Mouse (Mus musculus) E14TG2a.4 (cell line): ENCODE results near the gene Kpna3.

Experiments
- H3K27me3 ChIP-seq: 2 replicates; pipeline ENCODE4 v1.6.1; 2014; ENCODE audit warnings: low read length, control low read depth; ENCODE audit not compliant: insufficient read depth
- H3K36me3 ChIP-seq: 2 replicates; pipeline ENCODE4 v1.6.1; 2014; ENCODE audit warnings: low read length, control low read depth; ENCODE audit not compliant: insufficient read depth
- H3K4me1 ChIP-seq: replicated peaks from 2 replicates; pipeline ENCODE4 v1.6.1; 2014; ENCODE audit warnings: low read depth, low read length, control low read depth
- H3K4me3 ChIP-seq: replicated peaks from 2 replicates; pipeline ENCODE4 v1.5.1; 2014; ENCODE audit warnings: mild to moderate bottlenecking, low read length
- H3K9me3 ChIP-seq: 2 replicates; pipeline ENCODE4 v1.6.1; 2014; ENCODE audit warnings: low read length, control low read depth
- CTCF ChIP-seq: conservative IDR thresholded peaks from 2 replicates; pipeline ENCODE4 v1.5.1; 2014; ENCODE audit warnings: low read length
- NANOG ChIP-seq: IDR thresholded peaks from 2 replicates; pipeline ENCODE4 v1.6.1; 2014; ENCODE audit warnings: borderline replicate concordance, low read length, mixed read lengths
- POU5F1 ChIP-seq: IDR thresholded peaks from 2 replicates; pipeline ENCODE4 v1.6.1; 2014; ENCODE audit warnings: low read length, borderline replicate concordance

Kpna3 gene

DNA sequence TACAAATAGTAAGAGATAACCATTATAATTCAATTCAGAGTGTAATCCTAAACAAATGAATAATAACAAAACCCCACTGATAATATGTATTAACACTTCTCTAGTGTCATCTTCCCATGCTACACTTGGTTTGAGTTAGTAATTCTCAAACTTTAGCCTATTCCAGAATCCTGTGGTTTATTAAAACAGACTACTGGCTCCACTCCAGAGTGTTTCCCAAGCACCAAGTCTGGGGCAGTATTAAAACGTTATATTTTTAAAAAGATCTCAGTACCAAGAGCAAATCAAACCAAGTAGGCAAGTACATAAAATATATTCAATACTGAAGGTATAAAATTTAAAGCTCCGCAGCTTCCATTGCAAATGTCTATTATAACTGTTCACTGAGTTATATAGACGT lies 26.0 kb downstream of the Kpna3 start:
- no peaks in the 10 kb centered on the region for H3K9me3 ChIP-seq
- no peak overlapping the region for H3K4me3 ChIP-seq
- no peaks in the 10 kb centered on the region for H3K36me3 ChIP-seq
- 0 out of 2 replicates have a peak, but pooled peaks cover 5% of the 10 kb centered on the region for H3K4me1 ChIP-seq
- no peaks in the 10 kb centered on the region for H3K27me3 ChIP-seq
- no peak for TF ChIP-seq POU5F1
- no peak for TF ChIP-seq CTCF
- TF ChIP-seq NANOG, result no peak

DNA sequence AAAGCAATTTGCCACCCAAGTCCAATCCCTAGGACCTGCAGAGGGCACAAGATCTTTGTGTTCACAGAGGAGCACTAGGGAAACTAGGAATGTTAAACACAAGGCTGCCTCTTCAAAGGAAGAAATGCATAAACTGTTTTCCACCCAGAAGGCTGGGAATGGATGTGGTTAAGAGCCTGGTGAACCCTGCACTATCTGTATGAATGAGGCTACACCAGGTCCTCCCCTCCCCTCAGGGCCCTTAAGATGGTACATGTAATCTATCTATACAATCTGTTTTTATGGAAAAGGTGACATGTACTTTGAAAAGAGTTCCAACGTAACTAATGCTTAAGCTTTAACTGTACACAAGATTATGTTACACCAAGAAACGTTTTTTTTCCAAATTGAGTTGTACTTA lies 29.7 kb downstream of the Kpna3 start:
- Histone ChIP-seq H3K4me1 (0 out of 2 replicates have a peak, but pooled peaks cover 2% of the 10 kb centered on the region), H3K36me3 (peaks cover 5% of the 10 kb centered on the region), H3K9me3 (no peaks in the 10 kb centered on the region), H3K27me3 (no peaks in the 10 kb centered on the region), H3K4me3 (no peak overlapping the region)
- TF ChIP-seq NANOG (no peak), POU5F1 (no peak), CTCF (no peak)

DNA sequence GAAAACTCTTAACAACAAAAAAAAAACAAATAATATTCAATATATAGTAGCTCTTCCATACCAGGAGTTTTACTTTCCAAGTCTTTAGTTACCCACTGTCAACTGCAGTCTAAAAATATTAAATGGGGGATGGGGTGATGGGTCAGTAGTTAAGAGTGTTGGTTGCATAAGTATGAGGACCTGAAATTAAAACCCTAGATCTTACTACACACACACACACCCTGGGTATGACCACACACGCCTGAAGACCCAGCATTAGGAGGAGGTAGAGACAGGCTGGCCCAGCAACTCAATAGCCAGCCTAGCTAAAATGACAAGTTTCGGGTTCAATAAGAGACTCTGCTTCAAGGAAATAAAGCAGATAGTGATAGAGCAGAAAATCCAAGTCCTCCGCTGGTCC lies 32.6 kb downstream of the Kpna3 start:
- TF ChIP-seq NANOG (no peak), CTCF (no peak), POU5F1 (no peak)
- no peak overlapping the region for H3K4me3 ChIP-seq
- no peaks in the 10 kb centered on the region for H3K27me3 ChIP-seq
- peaks cover 19% of the 10 kb centered on the region for H3K36me3 ChIP-seq
- H3K9me3 ChIP-seq, result no peaks in the 10 kb centered on the region
- peaks cover 2% of the 10 kb centered on the region; the same call in 1 of the 2 replicates for H3K4me1 ChIP-seq

DNA sequence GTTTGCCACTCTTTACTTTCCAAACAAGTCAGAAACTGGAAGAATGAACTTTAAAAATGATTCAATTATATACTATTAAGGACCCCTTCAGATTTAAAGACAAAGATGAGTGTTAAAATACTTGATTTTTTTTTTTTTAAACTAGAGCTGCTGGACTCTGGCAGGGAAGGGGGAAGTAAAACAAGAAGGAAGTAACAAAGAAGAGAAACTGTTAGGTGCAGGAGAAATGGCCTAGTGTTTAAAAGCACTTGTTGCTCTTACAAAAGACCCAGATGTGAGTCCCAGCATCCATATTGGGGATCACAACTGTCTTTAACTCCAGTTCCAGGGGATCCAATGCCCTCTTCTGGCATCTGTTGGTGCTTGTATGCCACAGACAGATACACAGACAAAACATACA lies 33.9 kb downstream of the Kpna3 start:
- Histone ChIP-seq H3K4me3 (no peak overlapping the region), H3K4me1 (no peaks in the 10 kb centered on the region; the same call in 1 of the 2 replicates), H3K9me3 (no peaks in the 10 kb centered on the region), H3K36me3 (peaks cover 26% of the 10 kb centered on the region), H3K27me3 (no peaks in the 10 kb centered on the region)
- no peak for TF ChIP-seq POU5F1
- no peak for TF ChIP-seq CTCF

DNA sequence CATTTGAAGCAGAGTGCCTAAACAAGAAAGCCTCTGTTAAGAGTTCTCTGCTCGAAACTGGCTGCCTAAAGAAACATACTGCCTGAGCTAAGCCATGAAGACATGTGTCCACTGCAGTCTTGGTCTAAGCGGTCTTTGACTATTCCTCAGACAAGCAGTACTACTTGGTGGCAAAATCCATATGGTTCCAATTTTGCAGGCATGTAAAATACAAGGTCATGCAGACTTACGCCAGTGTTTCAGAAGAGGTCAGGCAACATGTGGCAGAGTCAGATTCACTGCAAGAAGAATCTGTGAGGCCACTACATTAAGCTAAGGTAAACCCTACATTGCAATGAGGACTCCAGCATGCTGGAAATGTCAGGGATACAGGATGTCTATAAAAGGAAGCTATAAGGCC lies 34.7 kb downstream of the Kpna3 start:
- TF ChIP-seq NANOG (no peak), CTCF (no peak), POU5F1 (no peak)
- no peaks in the 10 kb centered on the region; the same call in 1 of the 2 replicates for H3K4me1 ChIP-seq
- no peaks in the 10 kb centered on the region for H3K27me3 ChIP-seq
- no peak overlapping the region for H3K4me3 ChIP-seq
- peaks cover 32% of the 10 kb centered on the region for H3K36me3 ChIP-seq
- no peaks in the 10 kb centered on the region for H3K9me3 ChIP-seq

DNA sequence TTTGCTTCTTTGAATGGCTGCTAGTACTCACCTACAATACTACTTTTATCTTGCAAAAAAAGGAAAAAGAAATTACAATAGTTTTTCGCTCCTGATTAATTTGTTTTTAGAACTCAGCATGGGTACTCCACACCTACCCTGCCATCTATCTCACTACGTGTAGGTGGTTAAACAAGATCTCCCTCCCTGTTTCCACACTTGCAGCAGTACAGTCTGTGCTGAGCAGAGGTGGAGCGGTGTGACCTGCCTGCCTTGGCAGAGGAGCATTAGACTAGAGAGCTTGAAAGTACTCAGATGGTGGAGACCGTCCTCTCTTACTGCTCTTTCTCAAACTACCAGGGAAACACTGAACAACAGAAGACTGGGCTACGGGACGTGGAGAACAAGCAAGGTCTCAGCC lies 44.9 kb downstream of the Kpna3 start:
- H3K36me3 ChIP-seq, result peaks cover 51% of the 10 kb centered on the region
- no peaks in the 10 kb centered on the region for H3K9me3 ChIP-seq
- peaks cover 3% of the 10 kb centered on the region; the same call in 1 of the 2 replicates for H3K4me1 ChIP-seq
- no peak overlapping the region for H3K4me3 ChIP-seq
- H3K27me3 ChIP-seq, result no peaks in the 10 kb centered on the region
- no peak for TF ChIP-seq NANOG
- TF ChIP-seq POU5F1, result no peak
- TF ChIP-seq CTCF, result no peak

DNA sequence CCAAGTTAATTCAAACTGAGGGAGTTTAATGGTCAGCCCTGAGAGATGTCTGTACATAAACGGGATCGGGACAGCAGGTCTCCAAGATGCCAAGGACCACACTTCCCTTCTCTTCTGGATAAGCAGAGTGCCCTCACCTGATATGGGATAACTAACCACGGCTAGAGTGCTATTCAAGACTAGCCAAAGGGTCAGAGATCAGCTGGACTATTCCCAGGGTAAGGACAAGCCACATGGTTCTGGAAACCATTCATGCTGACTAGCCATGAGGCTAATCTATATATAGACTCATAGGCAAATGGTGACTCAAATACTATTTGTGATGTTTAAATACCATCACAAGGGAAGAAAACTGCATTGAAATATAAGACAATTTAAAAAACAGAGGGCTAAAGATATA lies 49.1 kb downstream of the Kpna3 start:
- H3K9me3 ChIP-seq, result no peaks in the 10 kb centered on the region
- H3K4me3 ChIP-seq, result no peak overlapping the region
- peaks cover 3% of the 10 kb centered on the region; the same call in 1 of the 2 replicates for H3K4me1 ChIP-seq
- no peak for TF ChIP-seq CTCF
- TF ChIP-seq NANOG, result no peak
- no peak for TF ChIP-seq POU5F1
- H3K27me3 ChIP-seq, result no peaks in the 10 kb centered on the region
- peaks cover 54% of the 10 kb centered on the region for H3K36me3 ChIP-seq

DNA sequence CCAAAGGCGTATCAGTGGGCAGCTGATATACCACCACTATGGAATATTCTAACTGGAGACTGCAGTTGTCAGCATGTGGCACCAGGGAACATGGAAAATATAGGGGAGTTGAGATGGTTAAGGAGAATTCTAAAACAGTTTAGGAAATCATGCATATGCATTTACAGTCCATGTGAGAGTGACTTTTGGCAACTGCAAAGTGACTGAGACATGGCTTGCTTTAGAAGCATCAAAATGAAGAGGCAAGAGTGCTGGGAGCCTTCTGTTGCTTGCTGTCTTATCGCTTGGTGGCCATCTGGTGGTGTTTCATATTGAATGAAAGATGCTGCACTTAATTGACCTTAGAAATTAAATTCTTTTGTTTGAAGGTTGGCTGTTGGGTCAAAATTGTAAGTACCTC lies 72.4 kb downstream of the Kpna3 start:
- TF ChIP-seq CTCF, result no peak
- no peaks in the 10 kb centered on the region for H3K27me3 ChIP-seq
- no peaks in the 10 kb centered on the region for H3K9me3 ChIP-seq
- H3K36me3 ChIP-seq, result peaks cover 65% of the 10 kb centered on the region
- no peaks in the 10 kb centered on the region for H3K4me1 ChIP-seq
- H3K4me3 ChIP-seq, result no peak overlapping the region

DNA sequence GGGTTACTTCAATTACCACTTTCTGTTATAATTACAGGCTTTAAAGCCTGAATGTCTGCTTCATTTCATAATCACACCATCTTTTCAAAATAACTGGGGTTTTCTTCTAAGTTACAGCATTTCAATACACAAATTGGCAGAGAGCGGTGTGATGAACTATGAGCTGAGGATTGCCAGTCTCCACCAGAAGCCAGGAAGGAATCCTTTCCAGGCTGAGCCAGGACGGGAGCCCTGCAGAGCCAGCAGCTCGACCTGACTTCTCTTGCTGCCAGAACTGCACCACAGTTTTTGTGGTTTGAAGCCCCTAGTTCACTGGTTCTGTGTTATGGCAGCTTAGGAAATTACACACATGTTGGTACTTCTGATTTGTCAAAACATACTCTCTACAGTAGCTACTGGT lies 75.0 kb downstream of the Kpna3 start:
- no peak overlapping the region for H3K4me3 ChIP-seq
- H3K27me3 ChIP-seq, result no peaks in the 10 kb centered on the region
- no peaks in the 10 kb centered on the region for H3K9me3 ChIP-seq
- TF ChIP-seq POU5F1 (no peak), CTCF (no peak), NANOG (no peak)
- peaks cover 43% of the 10 kb centered on the region for H3K36me3 ChIP-seq
- H3K4me1 ChIP-seq, result peaks cover 10% of the 10 kb centered on the region
